Mouse (Mus musculus): ENCODE results near the gene Siah3.

GRCm38 (mm10) chr14:75510125-75510524, 54.3 kb downstream of the Siah3 start:
- TF ChIP-seq CTCF (IDR thresholded peaks at IDR 0.05; ENCODE audit: extremely low read depth, insufficient read depth, insufficient read length, insufficient replicate concordance) (no peak), POLR2A (IDR thresholded peaks at IDR 0.05; ENCODE audit: low read depth, low read length) (no peak)

Data from spleen, adult 2 months (tissue).